Mouse (Mus musculus): Measurements from ENCODE around the gene Tmem266. TPM values are rescaled to one million over a fixed set of nuclear protein-coding genes. Genes with fewer than 3 reads are reported as not detected.

The Tmem266 gene
- polyA plus RNA-seq, 1 experiment from 2014 or later, result 0.51 TPM

- Histone ChIP-seq H3K9me3 (ENCODE audit: control insufficient read depth, low read length) (no peaks in the 10 kb centered on the region), H3K27me3 (ENCODE audit: control insufficient read depth, insufficient read depth, low read length) (no peaks in the 10 kb centered on the region), H3K4me2 (replicated peaks; ENCODE audit: low read depth) (no peak overlapping the region), H3K27ac (replicated peaks) (no peak overlapping the region), H3K36me3 (ENCODE audit: control insufficient read depth, insufficient read depth, low read length) (no peaks in the 10 kb centered on the region), H3K4me1 (replicated peaks; ENCODE audit: control insufficient read depth, insufficient read depth) (no peaks in the 10 kb centered on the region), H3K4me3 (ENCODE audit: low read depth, low read length) (no peak overlapping the region), H3K9ac (ENCODE audit: low read length) (no peak overlapping the region)
- WGBS, result 32% methylated on average over 17 of the region's 17 CpGs
- peak; percentile 76 for DNase-seq (ENCODE audit: low spot score)
- 0 out of 2 replicates have a peak, but pooled peaks have one; percentile 11 for ATAC-seq (ENCODE audit: low FRiP score, low TSS enrichment)
- TF ChIP-seq CTCF (IDR thresholded peaks at IDR 0.05; ENCODE audit: low read depth) (peak; percentile 90), EP300 (optimal IDR thresholded peaks at IDR 0.05) (no peak)
Observed at GRCm38 (mm10) chr9:55391909-55392658, 65.4 kb downstream of the Tmem266 start.

GRCm38 (mm10) chr9:55395650-55396049 is 68.9 kb downstream of the Tmem266 start:
- TF ChIP-seq CTCF (IDR thresholded peaks at IDR 0.05; ENCODE audit: low read depth) (no peak), EP300 (optimal IDR thresholded peaks at IDR 0.05) (no peak)
- no peaks in the 10 kb centered on the region for H3K9me3 ChIP-seq (ENCODE audit: control insufficient read depth, low read length)
- ATAC-seq (ENCODE audit: low FRiP score, low TSS enrichment) (no peak), DNase-seq (ENCODE audit: low spot score) (no peak)
- H3K9ac ChIP-seq (ENCODE audit: low read length), result no peak overlapping the region
- no peak overlapping the region for H3K4me2 ChIP-seq (replicated peaks; ENCODE audit: low read depth)
- no peaks in the 10 kb centered on the region for H3K4me1 ChIP-seq (replicated peaks; ENCODE audit: control insufficient read depth, insufficient read depth)
- WGBS, result 93% methylated on average over 1 of the region's 1 CpGs
- no peaks in the 10 kb centered on the region for H3K27me3 ChIP-seq (ENCODE audit: control insufficient read depth, insufficient read depth, low read length)
- no peak overlapping the region for H3K27ac ChIP-seq (replicated peaks)
- no peak overlapping the region for H3K4me3 ChIP-seq (ENCODE audit: low read depth, low read length)
- H3K36me3 ChIP-seq (ENCODE audit: control insufficient read depth, insufficient read depth, low read length), result no peaks in the 10 kb centered on the region

DNA sequence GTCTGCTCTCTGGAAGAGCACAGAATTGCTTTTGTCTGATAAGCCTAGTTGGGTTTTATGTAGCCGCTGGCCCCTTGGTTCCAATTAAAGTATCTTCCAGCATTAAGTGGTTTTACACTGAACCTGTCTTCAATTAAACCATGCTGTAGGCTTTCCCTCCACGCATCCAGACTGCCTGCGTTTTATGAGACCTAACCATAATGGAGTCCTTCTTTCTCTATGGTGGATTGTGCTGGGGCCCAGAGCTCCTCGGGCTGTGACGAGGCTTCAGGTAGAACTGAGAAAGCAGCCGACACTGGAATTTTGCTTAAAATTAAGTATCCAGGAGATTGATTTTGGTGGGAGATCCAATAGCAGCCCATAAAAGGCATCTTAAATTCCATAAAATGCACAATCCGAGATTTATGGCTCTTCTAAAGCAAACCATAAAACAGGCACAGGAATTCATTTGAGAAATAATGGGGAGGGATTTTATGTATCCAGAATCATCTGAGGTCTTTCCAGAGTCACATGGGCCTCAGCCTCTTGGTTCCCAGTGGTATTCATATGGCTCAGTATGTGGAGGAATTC is 72.4 kb downstream of the Tmem266 start:
- TF ChIP-seq CTCF (IDR thresholded peaks at IDR 0.05; ENCODE audit: low read depth) (no peak), EP300 (optimal IDR thresholded peaks at IDR 0.05) (no peak)
- no peak overlapping the region for H3K27ac ChIP-seq (replicated peaks)
- no peaks in the 10 kb centered on the region for H3K36me3 ChIP-seq (ENCODE audit: control insufficient read depth, insufficient read depth, low read length)
- H3K4me3 ChIP-seq (ENCODE audit: low read depth, low read length), result no peak overlapping the region
- H3K9ac ChIP-seq (ENCODE audit: low read length), result no peak overlapping the region
- no peak overlapping the region for H3K4me2 ChIP-seq (replicated peaks; ENCODE audit: low read depth)
- no peak for ATAC-seq (ENCODE audit: low FRiP score, low TSS enrichment)
- no peaks in the 10 kb centered on the region for H3K4me1 ChIP-seq (replicated peaks; ENCODE audit: control insufficient read depth, insufficient read depth)
- 87% methylated on average over 7 of the region's 7 CpGs for WGBS
- DNase-seq (ENCODE audit: low spot score), result no peak
- no peaks in the 10 kb centered on the region for H3K9me3 ChIP-seq (ENCODE audit: control insufficient read depth, low read length)
- H3K27me3 ChIP-seq (ENCODE audit: control insufficient read depth, insufficient read depth, low read length), result no peaks in the 10 kb centered on the region

GRCm38 (mm10) chr9:55402276-55402675 is 75.6 kb downstream of the Tmem266 start:
- Histone ChIP-seq H3K9me3 (ENCODE audit: control insufficient read depth, low read length) (no peaks in the 10 kb centered on the region), H3K27me3 (ENCODE audit: control insufficient read depth, insufficient read depth, low read length) (no peaks in the 10 kb centered on the region), H3K4me3 (ENCODE audit: low read depth, low read length) (no peak overlapping the region), H3K4me1 (replicated peaks; ENCODE audit: control insufficient read depth, insufficient read depth) (no peaks in the 10 kb centered on the region), H3K9ac (ENCODE audit: low read length) (no peak overlapping the region), H3K36me3 (ENCODE audit: control insufficient read depth, insufficient read depth, low read length) (no peaks in the 10 kb centered on the region), H3K27ac (replicated peaks) (no peak overlapping the region), H3K4me2 (replicated peaks; ENCODE audit: low read depth) (no peak overlapping the region)
- 45% methylated on average over 7 of the region's 7 CpGs for WGBS
- DNase-seq (ENCODE audit: low spot score) (no peak), ATAC-seq (ENCODE audit: low FRiP score, low TSS enrichment) (no peak)
- TF ChIP-seq CTCF (IDR thresholded peaks at IDR 0.05; ENCODE audit: low read depth) (no peak), EP300 (optimal IDR thresholded peaks at IDR 0.05) (no peak)

GRCm38 (mm10) chr9:55404256-55404655 is 77.5 kb downstream of the Tmem266 start:
- H3K4me3 ChIP-seq (ENCODE audit: low read depth, low read length), result no peak overlapping the region
- no peaks in the 10 kb centered on the region for H3K9me3 ChIP-seq (ENCODE audit: control insufficient read depth, low read length)
- no peak overlapping the region for H3K27ac ChIP-seq (replicated peaks)
- 73% methylated on average over 4 of the region's 4 CpGs for WGBS
- TF ChIP-seq CTCF (IDR thresholded peaks at IDR 0.05; ENCODE audit: low read depth), result no peak
- TF ChIP-seq EP300 (optimal IDR thresholded peaks at IDR 0.05), result no peak
- H3K9ac ChIP-seq (ENCODE audit: low read length), result no peak overlapping the region
- H3K4me2 ChIP-seq (replicated peaks; ENCODE audit: low read depth), result no peak overlapping the region
- ATAC-seq (ENCODE audit: low FRiP score, low TSS enrichment) (no peak), DNase-seq (ENCODE audit: low spot score) (no peak)
- H3K27me3 ChIP-seq (ENCODE audit: control insufficient read depth, insufficient read depth, low read length), result no peaks in the 10 kb centered on the region
- no peaks in the 10 kb centered on the region for H3K4me1 ChIP-seq (replicated peaks; ENCODE audit: control insufficient read depth, insufficient read depth)
- H3K36me3 ChIP-seq (ENCODE audit: control insufficient read depth, insufficient read depth, low read length), result no peaks in the 10 kb centered on the region
